Mouse (Mus musculus): ENCODE measurements around the gene Tex101. TPM values are rescaled to one million over a fixed set of nuclear protein-coding genes. Genes with fewer than 3 reads are reported as not detected.

Tex101 gene
- polyA plus RNA-seq, 1 experiment, result not detected

GRCm38 (mm10) chr7:24644492-24644891 is 32.0 kb downstream of the Tex101 start:
- peaks cover 1% of the 10 kb centered on the region; the same call in 1 of the 2 replicates for H3K27me3 ChIP-seq (ENCODE audit: control insufficient read depth, insufficient read depth, low read length)
- TF ChIP-seq POLR2A (IDR thresholded peaks at IDR 0.05; ENCODE audit: borderline replicate concordance, insufficient read depth, low read length) (no peak), CTCF (IDR thresholded peaks at IDR 0.05; ENCODE audit: borderline replicate concordance, insufficient read depth, low read depth, low read length) (no peak)
- 90% methylated on average over 6 of the region's 6 CpGs for WGBS

GRCm38 (mm10) chr7:24642491-24642890 is 34.0 kb downstream of the Tex101 start:
- no peak overlapping the region for H3K4me3 ChIP-seq (replicated peaks; ENCODE audit: insufficient read depth, low read depth, low read length)
- H3K27me3 ChIP-seq (ENCODE audit: control insufficient read depth, insufficient read depth, low read length), result peaks cover 1% of the 10 kb centered on the region
- H3K27ac ChIP-seq (ENCODE audit: insufficient read depth, low read length), result no peak overlapping the region
- WGBS, result 11% methylated on average over 9 of the region's 9 CpGs
- H3K4me1 ChIP-seq (ENCODE audit: control insufficient read depth, insufficient read depth, low read length), result no peaks in the 10 kb centered on the region
- peak; percentile 9 to 26 for DNase-seq
- peak; percentile 53 for TF ChIP-seq CTCF (IDR thresholded peaks at IDR 0.05; ENCODE audit: borderline replicate concordance, insufficient read depth, low read depth, low read length)
- TF ChIP-seq POLR2A (IDR thresholded peaks at IDR 0.05; ENCODE audit: borderline replicate concordance, insufficient read depth, low read length), result no peak

More at GRCm38 (mm10) chr7:24644492-24644891, 32.0 kb downstream of the Tex101 start:
- DNase-seq, result no peak
- no peak overlapping the region for H3K27ac ChIP-seq (ENCODE audit: insufficient read depth, low read length)
- H3K4me3 ChIP-seq (replicated peaks; ENCODE audit: insufficient read depth, low read depth, low read length), result no peak overlapping the region
- H3K4me1 ChIP-seq (ENCODE audit: control insufficient read depth, insufficient read depth, low read length), result no peaks in the 10 kb centered on the region

- H3K4me3 ChIP-seq (replicated peaks; ENCODE audit: insufficient read depth, low read depth, low read length), result no peak overlapping the region
- 51% methylated on average over 13 of the region's 13 CpGs for WGBS
- DNase-seq, result no peak
- TF ChIP-seq POLR2A (IDR thresholded peaks at IDR 0.05; ENCODE audit: borderline replicate concordance, insufficient read depth, low read length) (no peak), CTCF (IDR thresholded peaks at IDR 0.05; ENCODE audit: borderline replicate concordance, insufficient read depth, low read depth, low read length) (no peak)
- no peak overlapping the region for H3K27ac ChIP-seq (ENCODE audit: insufficient read depth, low read length)
- peaks cover 1% of the 10 kb centered on the region for H3K27me3 ChIP-seq (ENCODE audit: control insufficient read depth, insufficient read depth, low read length)
- no peaks in the 10 kb centered on the region for H3K4me1 ChIP-seq (ENCODE audit: control insufficient read depth, insufficient read depth, low read length)
Measured at GRCm38 (mm10) chr7:24640450-24640849, 36.0 kb downstream of the Tex101 start.

GRCm38 (mm10) chr7:24638026-24638856 is 38.2 kb downstream of the Tex101 start:
- H3K4me3 ChIP-seq (replicated peaks; ENCODE audit: insufficient read depth, low read depth, low read length), result peak overlapping the region; percentile 11
- TF ChIP-seq POLR2A (IDR thresholded peaks at IDR 0.05; ENCODE audit: borderline replicate concordance, insufficient read depth, low read length), result no peak
- no peak for TF ChIP-seq CTCF (IDR thresholded peaks at IDR 0.05; ENCODE audit: borderline replicate concordance, insufficient read depth, low read depth, low read length)
- DNase-seq, result no peak
- WGBS, result 3% methylated on average over 35 of the region's 35 CpGs
- peaks cover 1% of the 10 kb centered on the region for H3K27me3 ChIP-seq (ENCODE audit: control insufficient read depth, insufficient read depth, low read length)
- H3K27ac ChIP-seq (ENCODE audit: insufficient read depth, low read length), result no peak overlapping the region
- H3K4me1 ChIP-seq (ENCODE audit: control insufficient read depth, insufficient read depth, low read length), result no peaks in the 10 kb centered on the region

- no peak for TF ChIP-seq CTCF (IDR thresholded peaks at IDR 0.05; ENCODE audit: borderline replicate concordance, insufficient read depth, low read depth, low read length)
- TF ChIP-seq POLR2A (IDR thresholded peaks at IDR 0.05; ENCODE audit: borderline replicate concordance, insufficient read depth, low read length), result no peak
- no peak for DNase-seq
- Histone ChIP-seq H3K4me1 (ENCODE audit: control insufficient read depth, insufficient read depth, low read length) (no peaks in the 10 kb centered on the region), H3K27me3 (ENCODE audit: control insufficient read depth, insufficient read depth, low read length) (peaks cover 1% of the 10 kb centered on the region), H3K4me3 (replicated peaks; ENCODE audit: insufficient read depth, low read depth, low read length) (no peak overlapping the region), H3K27ac (ENCODE audit: insufficient read depth, low read length) (no peak overlapping the region)
- WGBS, result 4% methylated on average over 18 of the region's 18 CpGs
Measured at GRCm38 (mm10) chr7:24637046-24637445, 39.4 kb downstream of the Tex101 start.

- no peak for DNase-seq
- WGBS, result 22% methylated on average over 15 of the region's 15 CpGs
- no peaks in the 10 kb centered on the region for H3K4me1 ChIP-seq (ENCODE audit: control insufficient read depth, insufficient read depth, low read length)
- TF ChIP-seq POLR2A (IDR thresholded peaks at IDR 0.05; ENCODE audit: borderline replicate concordance, insufficient read depth, low read length), result no peak
- TF ChIP-seq CTCF (IDR thresholded peaks at IDR 0.05; ENCODE audit: borderline replicate concordance, insufficient read depth, low read depth, low read length), result no peak
- no peak within 1 kb of the TSS for H3K27ac ChIP-seq (ENCODE audit: insufficient read depth, low read length)
- H3K27me3 ChIP-seq (ENCODE audit: control insufficient read depth, insufficient read depth, low read length), result peaks cover 1% of the 10 kb centered on the region
- H3K4me3 ChIP-seq (replicated peaks; ENCODE audit: insufficient read depth, low read depth, low read length), result no peak within 1 kb of the TSS
Measured at GRCm38 (mm10) chr7:24636264-24636663, 40.2 kb downstream of the Tex101 start, which contains the start of gene Lypd3. Lypd3 (plus strand) TSS chr7:24636550.

- TF ChIP-seq CTCF (IDR thresholded peaks at IDR 0.05; ENCODE audit: borderline replicate concordance, insufficient read depth, low read depth, low read length) (no peak), POLR2A (IDR thresholded peaks at IDR 0.05; ENCODE audit: borderline replicate concordance, insufficient read depth, low read length) (no peak)
- Histone ChIP-seq H3K4me1 (ENCODE audit: control insufficient read depth, insufficient read depth, low read length) (no peaks in the 10 kb centered on the region), H3K4me3 (replicated peaks; ENCODE audit: insufficient read depth, low read depth, low read length) (no peak overlapping the region), H3K27me3 (ENCODE audit: control insufficient read depth, insufficient read depth, low read length) (no peaks in the 10 kb centered on the region), H3K27ac (ENCODE audit: insufficient read depth, low read length) (no peak overlapping the region)
- no peak for DNase-seq
- 83% methylated on average over 10 of the region's 10 CpGs for WGBS
Measured at GRCm38 (mm10) chr7:24630116-24630880, 46.2 kb downstream of the Tex101 start.

All from cerebellum, adult 2 months (tissue).